Mouse (Mus musculus) spleen, postnatal 4 days (tissue): Measurements from ENCODE around the gene Ccer2.

ENCODE experiments used
- DNase-seq, 2 experiments: peaks; one replicate each; pipeline ENCODE4 v3.0.0; 2022; ENCODE audit warnings: low spot score in 2 of 2

Gene Ccer2

GRCm38 (mm10) chr7:28756079-28756478, at the start of gene Ccer2:
Ccer2 (plus strand) TSS chr7:28756174.
- no peak for DNase-seq

GRCm38 (mm10) chr7:28709454-28709853, 46.5 kb upstream of the Ccer2 start:
- DNase-seq = no peak

- no peak for DNase-seq
Measured at GRCm38 (mm10) chr7:28710962-28711361, 45.0 kb upstream of the Ccer2 start.

GRCm38 (mm10) chr7:28714667-28715066, 41.3 kb upstream of the Ccer2 start:
- no peak for DNase-seq

- no peak for DNase-seq
Measured at GRCm38 (mm10) chr7:28715598-28715997, 40.4 kb upstream of the Ccer2 start.

- DNase-seq = peak in 1 of 2 experiments; percentile 71
Measured at GRCm38 (mm10) chr7:28716590-28717281, 39.2 kb upstream of the Ccer2 start, which contains the start of gene Fbxo17. Fbxo17 (plus strand) TSS chr7:28716804.

GRCm38 (mm10) chr7:28717726-28718125, 38.2 kb upstream of the Ccer2 start:
- DNase-seq = no peak

- DNase-seq = no peak
Measured at GRCm38 (mm10) chr7:28719159-28719558, 36.8 kb upstream of the Ccer2 start.

GRCm38 (mm10) chr7:28719650-28720049, 36.3 kb upstream of the Ccer2 start:
- DNase-seq = no peak

- no peak for DNase-seq
Measured at GRCm38 (mm10) chr7:28720753-28721537, 35.0 kb upstream of the Ccer2 start.

- no peak for DNase-seq
Measured at GRCm38 (mm10) chr7:28722079-28722478, 33.9 kb upstream of the Ccer2 start.

- no peak for DNase-seq
Measured at GRCm38 (mm10) chr7:28724613-28725012, 31.4 kb upstream of the Ccer2 start.

- DNase-seq = peak; percentile 61 to 90
Measured at GRCm38 (mm10) chr7:28726600-28726999, 29.4 kb upstream of the Ccer2 start.

- DNase-seq = no peak
Measured at GRCm38 (mm10) chr7:28727649-28728340, 28.2 kb upstream of the Ccer2 start.

GRCm38 (mm10) chr7:28732341-28733142, 23.4 kb upstream of the Ccer2 start:
- DNase-seq = peak; percentile 77 to 84

- no peak for DNase-seq
Measured at GRCm38 (mm10) chr7:28733211-28733610, 22.8 kb upstream of the Ccer2 start.

GRCm38 (mm10) chr7:28735701-28736100, 20.3 kb upstream of the Ccer2 start:
- DNase-seq = no peak

GRCm38 (mm10) chr7:28739829-28740228, 16.1 kb upstream of the Ccer2 start:
- DNase-seq = no peak

GRCm38 (mm10) chr7:28740949-28741348, 15.0 kb upstream of the Ccer2 start:
- no peak for DNase-seq

- no peak for DNase-seq
Measured at GRCm38 (mm10) chr7:28741368-28741708, 14.6 kb upstream of the Ccer2 start.

- peak; percentile 92 to 98 for DNase-seq
Measured at GRCm38 (mm10) chr7:28741709-28742438, 14.1 kb upstream of the Ccer2 start, which contains the start of the genes Mrps12 and Sars2. Mrps12 (minus strand) TSS chr7:28741820. Sars2 (plus strand) TSS chr7:28741992.
